Mouse (Mus musculus) ES-E14 (cell line): ENCODE measurements at regions not wholly inside any gene's neighbourhood (a gene's known extent, or its start where the extent isn't known, plus 50 kb on each side); places are given as distances from the start of the nearest gene placed in this dataset.
A peak's percentile ranks its signal among the peaks of the same experiment; 100 is the strongest.

ENCODE experiments used
- DNase-seq: peaks from one replicate; pipeline ENCODE4 v3.0.0-alpha.2; 2013; ENCODE audit warnings: low read depth, low spot score
- H3K27ac ChIP-seq: 2 replicates; pipeline ENCODE4 v1.5.1; 2012; ENCODE audit warnings: low read depth, mild to moderate bottlenecking, low read length, moderate library complexity, mixed read lengths; ENCODE audit not compliant: poor library complexity, insufficient read depth, severe bottlenecking
- H3K36me3 ChIP-seq: 2 replicates; pipeline ENCODE4 v1.6.1; 2012; ENCODE audit warnings: mild to moderate bottlenecking, low read length, moderate library complexity, mixed read lengths; ENCODE audit not compliant: control insufficient read depth, poor library complexity, insufficient read depth, severe bottlenecking
- H3K4me1 ChIP-seq, 2 experiments: fragments of 150-350 bp in 1 of 2; sonication (generic) in 1 of 2; 2 replicates each; pipeline ENCODE4 v1.6.1; 2012; ENCODE audit warnings: low read length in 2 of 2, mild to moderate bottlenecking in 1 of 2, mixed read lengths in 1 of 2; ENCODE audit not compliant: control insufficient read depth in 2 of 2, insufficient read depth in 2 of 2, poor library complexity in 1 of 2
- H3K4me3 ChIP-seq, 2 experiments: fragments of 150-350 bp in 1 of 2; sonication (generic) in 1 of 2; 2 replicates each; pipeline ENCODE4 v1.5.1; 2012; ENCODE audit warnings: low read length in 2 of 2, low read depth in 1 of 2, mild to moderate bottlenecking in 1 of 2, mixed read lengths in 1 of 2; ENCODE audit not compliant: insufficient read depth in 1 of 2, poor library complexity in 1 of 2, severe bottlenecking in 1 of 2
- H3K9ac ChIP-seq: 2 replicates; pipeline ENCODE4 v1.6.1; 2012; ENCODE audit warnings: low read depth, mild to moderate bottlenecking, low read length, mixed read lengths; ENCODE audit not compliant: poor library complexity, insufficient read depth, severe bottlenecking
- H3K9me3 ChIP-seq: fragments of 150-350 bp; sonication (generic); 2 replicates; pipeline ENCODE4 v1.6.1; 2012; ENCODE audit warnings: low read depth, mild to moderate bottlenecking, low read length; ENCODE audit not compliant: control insufficient read depth, insufficient read depth
- CHD2 ChIP-seq: IDR thresholded peaks from 2 replicates; pipeline ENCODE4 v1.6.1; 2014; ENCODE audit warnings: mild to moderate bottlenecking, low read depth, low read length, inconsistent platforms
- HCFC1 ChIP-seq: IDR thresholded peaks from 2 replicates; pipeline ENCODE4 v1.6.1; 2012; ENCODE audit warnings: low read length, inconsistent platforms, borderline replicate concordance; ENCODE audit not compliant: insufficient read depth
- MAFK ChIP-seq: IDR thresholded peaks from 2 replicates; pipeline ENCODE4 v1.6.1; 2014; ENCODE audit warnings: mild to moderate bottlenecking, low read depth, low read length, inconsistent platforms; ENCODE audit not compliant: insufficient read depth
- ZC3H11A ChIP-seq: IDR thresholded peaks from 2 replicates; pipeline ENCODE4 v1.6.1; 2012; ENCODE audit warnings: low read depth, mild to moderate bottlenecking, inconsistent platforms, low read length, borderline replicate concordance
- ZNF384 ChIP-seq: IDR thresholded peaks from 2 replicates; pipeline ENCODE4 v1.6.1; 2012; ENCODE audit warnings: low read depth, low read length, inconsistent platforms
- in situ Hi-C, 2 experiments: fragments of 600-800 bp; cut with MboI; formaldehyde crosslinking; loops; one replicate each; pipeline ENCODE4 v1.15.1; 2025; ENCODE audit warnings: low sequenced_read_pairs in 2 of 2, inconsistent platforms in 1 of 2; ENCODE audit not compliant: unreplicated experiment in 2 of 2

GRCm38 (mm10) chr11:111843728-111844258 lies 777.8 kb downstream of the Kcnj2 start:
- DNase-seq, result peak; percentile 53
- Histone ChIP-seq H3K4me1 (peaks cover 0 to 4% of the 10 kb centered on the region in 2 experiments; a peak in 2 of 4 replicates), H3K36me3 (no peaks in the 10 kb centered on the region), H3K27ac (no peak overlapping the region), H3K9me3 (no peaks in the 10 kb centered on the region), H3K9ac (no peak overlapping the region), H3K4me3 (no peak overlapping the region)
- in situ Hi-C loops, result no loop called here
- TF ChIP-seq CHD2 (no peak), MAFK (no peak), ZC3H11A (no peak), HCFC1 (no peak), ZNF384 (no peak)

DNA sequence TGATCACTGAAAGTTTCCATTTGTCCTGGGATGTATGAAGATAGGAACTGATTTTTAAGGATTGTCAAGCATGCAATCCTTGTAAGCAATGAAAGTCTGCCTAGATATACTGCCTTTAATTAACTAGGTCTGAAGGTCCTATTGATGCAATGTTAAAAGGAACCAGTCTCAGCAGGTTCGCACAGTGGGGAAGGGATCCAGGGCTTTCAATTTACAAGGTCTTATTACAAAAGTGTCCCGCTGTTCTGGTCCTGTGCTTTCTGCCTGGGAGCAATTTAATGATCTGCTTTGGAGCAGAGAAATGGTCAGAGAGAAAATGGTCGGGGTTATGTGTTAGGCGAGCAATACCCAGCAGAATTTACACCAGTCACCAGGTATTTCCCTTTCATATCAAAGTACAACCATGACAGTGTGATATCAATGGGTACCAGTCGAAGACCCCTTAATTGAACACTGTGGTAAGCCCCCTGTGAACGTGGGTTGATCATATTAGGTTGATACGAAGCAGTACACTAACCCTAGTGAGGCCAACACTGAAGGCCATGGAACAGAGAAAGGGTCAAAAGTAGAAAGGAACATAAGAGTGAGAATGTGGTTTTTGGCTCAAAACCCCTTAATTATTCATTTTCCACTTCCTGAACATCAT lies 778.5 kb downstream of the Kcnj2 start:
- no peak overlapping the region for H3K27ac ChIP-seq
- TF ChIP-seq CHD2 (no peak), ZNF384 (no peak), MAFK (no peak), ZC3H11A (no peak), HCFC1 (no peak)
- DNase-seq, result peak; percentile 53
- H3K4me3 ChIP-seq, result no peak overlapping the region
- no peaks in the 10 kb centered on the region for H3K36me3 ChIP-seq
- H3K9me3 ChIP-seq, result no peaks in the 10 kb centered on the region
- H3K4me1 ChIP-seq, result peaks cover 0 to 4% of the 10 kb centered on the region in 2 experiments; a peak in 2 of 4 replicates
- in situ Hi-C loops, result no loop called here
- H3K9ac ChIP-seq, result no peak overlapping the region

- Histone ChIP-seq H3K27ac (no peak overlapping the region), H3K4me1 (no peaks in the 10 kb centered on the region), H3K36me3 (no peaks in the 10 kb centered on the region), H3K9ac (no peak overlapping the region), H3K9me3 (no peaks in the 10 kb centered on the region), H3K4me3 (no peak overlapping the region)
- in situ Hi-C loops, result no loop called here
- TF ChIP-seq ZC3H11A, result no peak
- no peak for TF ChIP-seq MAFK
- TF ChIP-seq CHD2, result no peak
- no peak for TF ChIP-seq ZNF384
- no peak for TF ChIP-seq HCFC1
- no peak for DNase-seq
Measured at GRCm38 (mm10) chr11:111857288-111857687, 791.3 kb downstream of the Kcnj2 start.

- H3K4me1 ChIP-seq, result no peaks in the 10 kb centered on the region
- H3K4me3 ChIP-seq, result no peak overlapping the region
- H3K27ac ChIP-seq, result no peak overlapping the region
- no peak overlapping the region for H3K9ac ChIP-seq
- no peaks in the 10 kb centered on the region for H3K9me3 ChIP-seq
- no peak for DNase-seq
- in situ Hi-C loops, result no loop called here
- TF ChIP-seq CHD2 (no peak), ZC3H11A (no peak), ZNF384 (no peak), MAFK (no peak), HCFC1 (no peak)
- H3K36me3 ChIP-seq, result no peaks in the 10 kb centered on the region
Measured at GRCm38 (mm10) chr11:111858111-111858510, 792.1 kb downstream of the Kcnj2 start.

GRCm38 (mm10) chr11:111865143-111865542 lies 799.2 kb downstream of the Kcnj2 start:
- Histone ChIP-seq H3K27ac (no peak overlapping the region), H3K9me3 (no peaks in the 10 kb centered on the region), H3K36me3 (no peaks in the 10 kb centered on the region), H3K4me1 (no peaks in the 10 kb centered on the region), H3K4me3 (no peak overlapping the region), H3K9ac (no peak overlapping the region)
- TF ChIP-seq CHD2 (no peak), HCFC1 (no peak), MAFK (no peak), ZC3H11A (no peak), ZNF384 (no peak)
- no peak for DNase-seq
- in situ Hi-C loops, result no loop called here
